Mouse (Mus musculus): ENCODE data around the gene Gdf1. TPM values are rescaled to one million over a fixed set of nuclear protein-coding genes. Genes with fewer than 3 reads are reported as not detected.

Gdf1 gene
- 0.46 and 0.52 TPM in 2 replicates for polyA plus RNA-seq (2012; ENCODE audit: low replicate concordance)

DNA sequence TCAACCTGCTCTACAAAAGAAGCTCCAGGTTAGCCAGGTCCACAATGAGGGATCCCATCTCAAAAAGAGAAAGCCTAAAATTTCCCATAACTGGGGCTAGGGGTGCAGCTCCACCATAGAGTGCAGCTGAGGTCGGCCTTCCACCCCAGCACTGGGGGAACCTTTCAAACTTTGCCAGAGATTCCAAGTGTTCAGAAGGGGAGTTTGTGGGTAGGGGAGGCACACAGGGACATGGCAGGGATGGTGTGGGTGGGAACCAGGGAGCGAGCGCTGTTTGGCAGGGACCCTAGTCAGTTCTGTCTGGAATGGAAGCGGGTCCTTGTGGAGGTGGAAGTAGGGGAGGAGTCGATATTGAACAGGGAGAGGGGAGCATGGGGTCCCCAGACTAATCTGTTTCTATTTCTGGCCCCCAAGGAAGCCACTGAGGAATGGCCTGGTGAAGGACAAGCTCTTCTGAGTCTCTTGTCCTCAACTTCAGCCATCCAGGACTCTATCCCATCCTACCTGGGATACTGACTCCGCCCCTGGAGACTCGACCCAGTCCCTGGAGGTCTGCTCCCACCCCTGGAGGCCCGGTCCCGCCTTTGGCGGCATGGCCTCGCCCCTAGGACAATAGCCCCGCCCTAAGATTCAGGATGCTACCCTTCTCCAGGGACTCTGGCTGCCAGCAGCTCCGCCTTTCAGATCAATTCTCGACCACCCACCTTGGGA is at the start of gene Gdf1:
Gene Gdf1 (plus strand): TSS at position 694 of the 711 bp plus-strand sequence.

GRCm38 (mm10) chr8:70282603-70283135 is 46.9 kb upstream of the Gdf1 start, which contains the start of gene Homer3:
Gene Homer3 (plus strand): TSS chr8:70282827.

GRCm38 (mm10) chr8:70302358-70302890 is 27.2 kb upstream of the Gdf1 start, which contains the start of the genes Ddx49 and Cope:
Gene Ddx49 (minus strand): TSS chr8:70302489.
Gene Cope (plus strand): TSS chr8:70302518.

DNA sequence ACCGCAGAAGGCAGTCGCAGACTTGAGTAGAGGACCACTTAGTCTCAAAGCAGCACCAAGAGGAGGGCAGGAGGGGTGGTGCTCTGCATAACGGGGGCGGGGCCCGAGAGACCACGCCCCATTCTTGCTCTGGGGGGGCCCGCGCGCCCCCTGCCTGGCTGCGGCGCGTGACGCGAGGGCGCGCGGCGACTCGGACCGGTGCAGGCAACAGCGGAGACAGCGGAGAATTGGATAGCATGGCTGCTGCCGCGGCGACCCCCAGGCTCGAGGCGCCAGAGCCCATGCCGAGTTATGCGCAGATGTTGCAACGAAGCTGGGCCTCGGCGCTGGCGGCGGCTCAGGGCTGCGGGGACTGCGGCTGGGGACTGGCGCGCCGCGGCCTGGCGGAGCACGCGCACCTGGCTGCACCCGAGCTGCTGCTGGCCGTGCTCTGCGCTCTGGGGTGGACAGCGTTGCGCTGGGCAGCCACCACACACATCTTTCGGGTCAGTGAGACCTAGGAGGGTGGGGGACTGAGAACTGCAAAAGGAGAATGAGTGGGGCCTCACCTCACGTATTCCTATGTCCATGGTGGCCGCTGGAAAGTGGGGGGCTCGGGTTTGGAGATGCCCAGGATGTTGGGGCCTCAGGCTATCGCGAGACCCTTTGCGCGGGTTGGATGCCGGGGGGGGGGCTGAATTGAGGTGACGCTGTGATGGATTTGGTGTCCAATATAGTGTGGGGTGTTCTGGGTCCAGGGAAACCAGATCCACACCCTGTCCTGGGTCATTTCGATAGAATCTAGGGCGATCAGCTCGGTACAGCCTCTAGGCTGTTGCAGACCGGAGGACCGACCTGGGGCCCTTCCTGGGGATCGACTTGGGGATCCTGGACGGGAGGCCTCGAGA is 13.8 kb upstream of the Gdf1 start, which contains the start of gene Cers1:
Gene Cers1 (plus strand): TSS at position 152 of the 887 bp plus-strand sequence.

GRCm38 (mm10) chr8:70353194-70353817 is 23.7 kb downstream of the Gdf1 start, which contains the start of gene Upf1:
Gene Upf1 (minus strand): TSS chr8:70353278.

DNA sequence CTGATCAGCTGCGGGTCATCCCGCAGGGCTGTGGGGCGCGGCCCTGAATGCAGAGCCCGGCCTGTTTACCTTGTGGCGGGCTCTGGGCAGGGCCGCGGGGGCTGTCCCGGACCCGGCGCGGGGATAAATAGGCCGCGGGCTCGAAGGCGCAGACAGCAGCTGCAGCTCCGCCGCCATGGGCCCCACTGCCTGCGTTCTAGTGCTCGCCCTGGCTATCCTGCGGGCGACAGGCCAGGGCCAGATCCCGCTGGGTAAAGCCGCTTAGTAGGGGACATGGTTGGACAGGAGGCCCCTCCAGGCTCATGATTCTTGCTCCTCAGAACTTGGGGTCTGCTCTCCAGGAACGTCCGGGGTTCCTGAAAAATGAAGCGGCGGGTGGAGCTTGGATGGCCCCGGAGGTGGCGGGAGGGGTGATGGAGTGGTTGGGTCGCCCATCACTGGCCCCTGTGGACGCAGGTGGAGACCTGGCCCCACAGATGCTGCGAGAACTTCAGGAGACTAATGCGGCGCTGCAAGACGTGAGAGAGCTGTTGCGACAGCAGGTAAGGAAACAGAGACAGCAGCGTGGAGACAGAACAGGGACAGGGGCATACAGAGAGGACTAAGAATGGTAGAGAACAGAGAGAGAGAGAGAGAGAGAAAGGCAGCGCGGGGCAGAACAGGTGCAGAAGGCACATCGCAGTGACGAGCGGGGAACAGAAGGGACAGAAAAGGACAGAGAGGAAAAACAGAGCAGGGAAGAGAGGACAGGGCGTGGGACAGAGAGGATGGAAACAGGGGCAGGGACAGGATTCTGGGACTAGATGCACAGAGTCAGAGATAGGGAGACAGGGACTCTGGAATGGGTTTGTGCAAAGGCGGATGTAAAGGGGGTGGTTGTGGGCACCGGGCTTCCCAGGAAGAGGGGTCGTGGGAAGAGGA is 44.0 kb downstream of the Gdf1 start, which contains the start of gene Comp:
Gene Comp (plus strand): TSS at position 162 of the 921 bp plus-strand sequence.

Other genes starting within 250 kb of the Gdf1 start
- not detected in 2 replicates for gene Hapln4, start 246.4 kb upstream of the Gdf1 start, polyA plus RNA-seq (2012; ENCODE audit: low replicate concordance)
- gene Ncan, start 208.9 kb upstream of the Gdf1 start, polyA plus RNA-seq (2012; ENCODE audit: low replicate concordance) = 0.05 TPM in 1 of 2 replicates, not detected in the other
- 5.1 and 9.4 TPM in 2 replicates for gene Nr2c2ap, start 198.5 kb upstream of the Gdf1 start, polyA plus RNA-seq (2012; ENCODE audit: low replicate concordance)
- 2.9 and 6.6 TPM in 2 replicates for gene Rfxank, start 190.7 kb upstream of the Gdf1 start, polyA plus RNA-seq (2012; ENCODE audit: low replicate concordance)
- 6.5 and 41.8 TPM in 2 replicates for gene Borcs8, start 190.3 kb upstream of the Gdf1 start, polyA plus RNA-seq (2012; ENCODE audit: low replicate concordance)
- 8.9 and 50.7 TPM in 2 replicates for gene Mef2b, start 190.1 kb upstream of the Gdf1 start, polyA plus RNA-seq (2012; ENCODE audit: low replicate concordance)
- gene Tmem161a, start 157.5 kb upstream of the Gdf1 start, polyA plus RNA-seq (2012; ENCODE audit: low replicate concordance) = 191 and 288 TPM in 2 replicates
- gene Slc25a42, start 117.5 kb upstream of the Gdf1 start, polyA plus RNA-seq (2012; ENCODE audit: low replicate concordance) = 14.2 and 31.4 TPM in 2 replicates
- gene Sugp2, start 95.6 kb upstream of the Gdf1 start, polyA plus RNA-seq (2012; ENCODE audit: low replicate concordance) = 22.8 and 39.3 TPM in 2 replicates
- gene Armc6, start 95.4 kb upstream of the Gdf1 start, polyA plus RNA-seq (2012; ENCODE audit: low replicate concordance) = 18.2 and 36.2 TPM in 2 replicates
- gene Homer3, start 47.0 kb upstream of the Gdf1 start, polyA plus RNA-seq (2012; ENCODE audit: low replicate concordance) = 10.6 and 12.3 TPM in 2 replicates
- gene Ddx49, start 27.3 kb upstream of the Gdf1 start, polyA plus RNA-seq (2012; ENCODE audit: low replicate concordance) = 40.0 and 63.8 TPM in 2 replicates
- gene Cope, start 27.3 kb upstream of the Gdf1 start, polyA plus RNA-seq (2012; ENCODE audit: low replicate concordance) = 154 and 182 TPM in 2 replicates
- gene Cers1, start 14.0 kb upstream of the Gdf1 start, polyA plus RNA-seq (2012; ENCODE audit: low replicate concordance) = 0.18 and 0.51 TPM in 2 replicates
- 154 and 179 TPM in 2 replicates for gene Upf1, start 23.5 kb downstream of the Gdf1 start, polyA plus RNA-seq (2012; ENCODE audit: low replicate concordance)
- gene Comp, start 43.7 kb downstream of the Gdf1 start, polyA plus RNA-seq (2012; ENCODE audit: low replicate concordance) = not detected in 2 replicates
- gene Crtc1, start 109.8 kb downstream of the Gdf1 start, polyA plus RNA-seq (2012; ENCODE audit: low replicate concordance) = 25.6 and 26.0 TPM in 2 replicates
- gene Klhl26, start 147.2 kb downstream of the Gdf1 start, polyA plus RNA-seq (2012; ENCODE audit: low replicate concordance) = 4.6 and 9.6 TPM in 2 replicates
- not detected in 2 replicates for gene Tmem59l, start 157.5 kb downstream of the Gdf1 start, polyA plus RNA-seq (2012; ENCODE audit: low replicate concordance)
- 3.6 and 4.1 TPM in 2 replicates for gene Crlf1, start 163.3 kb downstream of the Gdf1 start, polyA plus RNA-seq (2012; ENCODE audit: low replicate concordance)
- 130 and 308 TPM in 2 replicates for gene Rex1bd, start 176.9 kb downstream of the Gdf1 start, polyA plus RNA-seq (2012; ENCODE audit: low replicate concordance)
- 338 and 558 TPM in 2 replicates for gene Uba52, start 181.0 kb downstream of the Gdf1 start, polyA plus RNA-seq (2012; ENCODE audit: low replicate concordance)
- gene Fkbp8, start 197.9 kb downstream of the Gdf1 start, polyA plus RNA-seq (2012; ENCODE audit: low replicate concordance) = 1,600 and 2,800 TPM in 2 replicates
- gene Kxd1, start 198.1 kb downstream of the Gdf1 start, polyA plus RNA-seq (2012; ENCODE audit: low replicate concordance) = 30.5 and 31.3 TPM in 2 replicates
- 42.1 and 42.5 TPM in 2 replicates for gene Ell, start 209.6 kb downstream of the Gdf1 start, polyA plus RNA-seq (2012; ENCODE audit: low replicate concordance)